Mouse (Mus musculus) liver, embryonic 14.5 days (tissue): ENCODE measurements around the gene Tmed8.

Experiments used
- CTCF ChIP-seq: IDR thresholded peaks from 2 replicates; pipeline ENCODE4 v1.5.1; 2016; ENCODE audit warnings: antibody characterized with exemption, low read depth, control low read depth
- EP300 ChIP-seq: IDR thresholded peaks from 2 replicates; pipeline ENCODE4 v1.6.1; 2016; ENCODE audit warnings: antibody characterized with exemption, low read depth

DNA sequence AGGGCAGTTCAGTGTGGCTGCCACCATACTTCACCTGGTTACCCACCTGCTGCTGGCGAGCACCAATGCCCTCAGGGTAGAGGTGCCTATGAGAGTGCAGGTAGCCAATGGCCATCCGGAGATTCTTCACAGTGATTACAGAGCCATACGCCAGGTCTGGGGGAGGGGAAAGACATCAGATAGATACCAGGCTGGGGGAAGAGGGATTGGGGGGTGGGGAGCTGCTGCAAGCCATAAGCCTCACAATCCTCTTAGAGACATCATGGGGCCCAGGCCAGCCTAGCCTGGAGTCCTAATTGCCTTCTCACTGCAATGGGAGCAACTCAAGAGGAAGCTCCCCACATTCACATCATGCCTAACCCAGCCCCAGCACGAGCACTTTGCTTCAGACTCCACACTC, 73.0 kb downstream of the Tmed8 start:
- no peak for TF ChIP-seq CTCF
- TF ChIP-seq EP300 = no peak
